Mouse (Mus musculus) embryo, embryonic 10.5 days (tissue): Measurements from ENCODE around the gene Pcbd1.

Source experiments
- DNase-seq: peaks from one replicate; pipeline ENCODE4 v3.0.0-alpha.2; 2015; ENCODE audit warnings: low spot score

The Pcbd1 gene

GRCm38 (mm10) chr10:61089170-61090142 lies at the start of gene Pcbd1:
Gene Pcbd1, plus strand, starts transcription at chr10:61089331.
- peak; percentile 70 for DNase-seq

DNA sequence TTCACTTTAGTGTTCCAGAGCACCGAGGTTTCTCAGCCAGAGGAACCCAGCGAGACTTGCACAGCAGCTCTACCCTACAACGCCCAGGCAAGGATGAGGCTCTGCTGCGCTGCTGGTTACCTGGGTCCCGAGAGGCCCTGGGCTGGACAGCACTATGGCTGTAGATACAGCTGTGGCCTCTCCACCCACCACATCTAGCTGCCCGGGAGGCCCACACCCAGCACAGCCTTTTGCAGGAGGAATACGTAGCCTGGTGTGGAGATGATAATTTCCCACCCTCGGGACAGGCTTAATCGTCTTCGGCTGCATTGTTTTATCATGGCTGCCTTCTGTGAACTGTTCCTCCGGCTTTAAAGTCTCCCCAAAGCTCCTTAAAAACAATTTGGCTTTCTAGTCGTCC lies 49.5 kb upstream of the Pcbd1 start:
- DNase-seq, result no peak

GRCm38 (mm10) chr10:61045081-61045480 lies 44.0 kb upstream of the Pcbd1 start:
- peak; percentile 64 for DNase-seq

DNA sequence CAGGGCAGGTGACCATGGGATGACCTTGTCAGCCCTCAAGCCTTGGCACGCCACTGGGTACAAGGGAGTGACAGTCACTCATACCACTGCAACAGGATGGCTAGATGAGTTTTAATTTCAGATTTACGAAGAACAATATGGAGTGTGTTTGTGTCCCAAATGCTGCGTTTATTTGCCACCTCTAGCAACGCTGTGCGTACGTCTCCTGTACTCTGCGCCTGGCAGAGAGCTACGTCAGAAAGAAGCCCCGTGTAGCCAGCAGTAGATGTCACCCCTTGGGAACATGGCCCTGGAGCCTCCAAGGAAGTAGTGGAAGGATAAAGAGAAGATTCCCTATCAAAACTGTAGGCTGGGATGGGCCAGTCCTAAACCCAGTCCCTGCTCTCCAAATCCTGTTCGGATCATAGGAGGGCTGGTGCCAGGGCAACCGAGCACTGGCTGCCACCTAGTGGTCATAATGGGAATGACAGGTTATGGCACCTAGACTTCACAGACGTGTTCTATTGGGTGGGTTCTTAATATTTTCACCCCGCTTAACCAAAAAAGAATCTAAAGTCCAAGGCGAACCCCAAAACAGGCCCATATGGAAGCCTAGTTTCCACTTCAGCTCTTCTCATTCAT lies 37.0 kb upstream of the Pcbd1 start:
- peak; percentile 87 for DNase-seq

- DNase-seq, result no peak
These were observed 32.5 kb upstream of the Pcbd1 start for GRCm38 (mm10) chr10:61056661-61057060.

DNA sequence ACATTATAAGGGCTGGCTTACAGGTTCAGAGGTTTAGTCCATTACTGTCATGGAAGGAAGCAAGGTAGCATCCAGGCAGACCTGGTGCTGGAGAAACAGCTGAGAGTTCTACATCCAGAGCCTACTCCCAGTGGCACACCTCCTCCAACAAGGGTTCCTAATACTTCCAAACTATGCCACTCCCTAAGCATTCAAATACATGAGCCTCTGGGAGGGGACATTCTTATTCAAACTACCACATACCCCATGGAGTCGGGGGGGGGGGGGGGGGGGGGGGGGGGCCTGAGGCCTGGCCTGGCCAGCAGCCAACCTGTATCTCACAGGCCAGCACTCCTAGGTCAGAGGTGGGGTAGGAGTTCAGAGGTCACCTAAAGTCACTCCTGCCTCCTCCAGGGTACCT lies 30.0 kb upstream of the Pcbd1 start:
- DNase-seq, result no peak

DNA sequence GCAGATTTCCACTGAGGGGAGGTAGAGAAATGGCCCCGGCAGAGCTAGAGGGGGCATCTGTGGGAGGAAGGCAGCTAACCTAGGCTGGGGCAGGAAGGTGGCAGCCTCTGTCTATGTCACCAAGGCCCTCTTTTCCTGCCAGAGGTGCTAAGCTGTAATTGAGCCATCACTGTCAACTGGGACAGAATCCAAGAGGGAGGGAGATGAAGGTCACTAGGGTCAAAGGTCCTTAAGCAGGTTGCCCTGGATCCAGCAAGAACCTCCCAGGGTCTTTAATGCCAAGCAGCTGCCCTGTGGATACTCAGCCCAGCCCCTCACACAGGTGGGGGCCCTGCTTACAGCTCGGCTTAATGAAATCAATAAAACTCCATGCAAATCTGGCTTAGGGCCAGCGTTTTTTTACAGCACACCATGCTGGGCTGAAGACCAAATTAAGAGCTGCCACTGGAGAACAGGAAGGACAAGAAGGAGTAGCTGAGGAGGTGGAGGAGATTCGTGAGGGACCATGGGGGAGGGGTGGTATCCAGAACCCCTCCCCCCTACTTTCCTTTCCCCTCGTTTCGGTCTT lies 29.5 kb upstream of the Pcbd1 start:
- DNase-seq, result peak; percentile 35

DNA sequence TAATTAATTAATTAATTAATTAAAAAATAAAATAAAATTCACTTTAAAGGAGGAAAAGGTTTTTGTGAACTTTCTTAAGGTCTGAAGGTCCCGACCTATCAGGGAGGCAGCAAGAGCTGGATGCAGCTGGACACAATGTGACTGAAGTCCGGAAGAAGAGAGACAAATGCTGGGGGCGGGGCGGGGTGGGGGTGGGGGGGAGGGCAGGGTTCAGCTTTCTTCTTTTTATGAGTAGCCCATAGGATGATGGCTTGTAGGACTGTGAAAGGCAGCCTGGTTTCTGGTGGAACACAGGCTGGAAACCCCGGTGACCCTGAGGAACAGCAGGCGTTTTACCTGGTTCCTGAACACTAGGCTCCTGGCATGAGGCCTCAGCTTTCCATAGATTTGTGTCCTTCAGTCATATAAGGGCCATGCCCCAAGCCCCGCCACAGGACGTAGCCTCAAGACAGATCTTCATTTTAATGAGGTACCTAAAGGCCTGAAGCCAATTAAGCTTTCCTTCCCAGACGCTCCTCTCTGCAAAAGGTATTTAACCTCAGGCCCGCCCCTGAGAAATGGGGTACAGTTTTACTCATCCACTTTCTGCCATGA lies 25.8 kb upstream of the Pcbd1 start:
- DNase-seq, result no peak

DNA sequence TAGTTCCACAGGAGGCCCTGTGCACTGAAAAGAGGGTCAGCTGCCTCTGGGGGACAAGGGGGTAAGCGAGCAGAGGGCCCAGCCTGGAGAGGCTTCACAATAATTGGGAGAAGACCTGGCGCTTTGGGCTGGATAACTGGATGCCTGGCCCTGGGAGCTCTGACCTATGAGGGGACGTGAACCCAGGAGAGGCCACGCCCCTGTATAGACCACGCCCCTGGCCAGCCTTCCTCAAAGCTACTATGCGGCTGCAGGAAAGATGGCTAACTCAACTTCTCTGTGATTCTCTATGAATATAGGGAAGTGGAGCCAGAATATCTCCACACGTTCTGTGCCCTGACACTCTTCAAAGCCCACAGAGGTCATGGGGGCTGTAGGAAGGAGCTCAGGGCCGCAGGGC lies 24.5 kb upstream of the Pcbd1 start:
- peak; percentile 91 for DNase-seq

GRCm38 (mm10) chr10:61065287-61066005 lies 23.7 kb upstream of the Pcbd1 start:
- peak; percentile 39 for DNase-seq

- peak; percentile 89 for DNase-seq
These were observed 20.5 kb upstream of the Pcbd1 start for GRCm38 (mm10) chr10:61068436-61069192.

DNA sequence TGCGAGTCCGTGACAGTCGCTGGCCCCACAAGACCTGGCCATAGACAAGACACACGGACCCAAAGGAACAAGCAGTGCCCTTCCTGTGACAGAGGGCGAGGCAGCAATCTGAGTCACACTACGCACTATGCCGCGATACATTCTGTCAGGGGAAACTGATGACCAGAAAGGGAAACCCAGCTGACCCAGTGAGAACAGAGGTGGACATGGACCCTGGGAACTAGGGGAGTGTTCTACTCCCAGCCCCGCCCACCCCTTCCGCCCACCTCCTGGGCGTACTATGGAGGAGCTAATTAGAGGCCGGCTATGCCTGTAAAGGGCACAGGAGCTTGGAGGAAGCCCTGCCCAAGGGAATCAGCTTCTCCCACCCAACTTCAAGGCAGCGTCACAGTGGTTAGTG lies 19.9 kb upstream of the Pcbd1 start:
- DNase-seq, result peak; percentile 57

GRCm38 (mm10) chr10:61072324-61072723 lies 16.8 kb upstream of the Pcbd1 start:
- DNase-seq, result peak; percentile 73

DNA sequence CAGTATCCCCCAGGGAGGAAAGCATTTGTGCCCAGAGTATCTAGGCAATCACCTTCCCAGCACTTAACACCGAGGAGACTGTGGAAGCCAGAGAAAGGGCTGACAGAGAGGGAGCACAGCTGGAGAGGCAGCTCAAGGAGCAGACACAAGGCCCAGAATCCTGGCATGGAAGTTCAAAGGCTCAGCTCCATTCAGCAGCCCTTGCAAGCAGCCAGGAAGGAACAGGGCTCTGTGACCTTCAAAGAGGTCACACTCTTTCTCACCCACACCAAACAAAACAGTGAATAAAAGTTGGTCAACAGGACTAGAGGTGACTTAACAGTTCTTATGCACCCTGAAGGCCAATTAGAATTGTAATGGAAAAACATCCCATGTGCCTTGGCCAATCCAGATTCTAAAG lies 14.5 kb upstream of the Pcbd1 start:
- no peak for DNase-seq

DNA sequence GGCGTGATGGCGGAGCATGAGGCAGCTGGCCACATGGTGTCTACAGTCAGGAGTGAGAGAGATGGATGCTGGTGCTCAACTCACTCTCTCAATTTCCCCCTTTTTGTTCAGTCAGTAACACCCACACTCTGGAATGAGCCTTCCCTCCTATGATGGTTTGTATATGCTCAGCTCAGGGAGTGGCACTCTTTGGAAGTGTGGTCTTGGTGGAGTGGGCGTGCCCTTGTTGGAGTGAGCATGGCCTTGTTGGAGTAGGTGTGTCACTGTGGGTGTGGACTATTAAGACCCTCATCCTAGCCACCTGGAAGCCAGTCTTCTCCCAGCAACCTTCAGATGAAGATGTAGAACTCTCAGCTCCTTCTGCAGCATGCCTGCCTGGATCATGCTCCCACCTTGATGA lies 13.5 kb upstream of the Pcbd1 start:
- no peak for DNase-seq

GRCm38 (mm10) chr10:61080227-61080930 lies 8.8 kb upstream of the Pcbd1 start:
- DNase-seq, result peak; percentile 94

GRCm38 (mm10) chr10:61080931-61081255 lies 8.2 kb upstream of the Pcbd1 start:
- no peak for DNase-seq

DNA sequence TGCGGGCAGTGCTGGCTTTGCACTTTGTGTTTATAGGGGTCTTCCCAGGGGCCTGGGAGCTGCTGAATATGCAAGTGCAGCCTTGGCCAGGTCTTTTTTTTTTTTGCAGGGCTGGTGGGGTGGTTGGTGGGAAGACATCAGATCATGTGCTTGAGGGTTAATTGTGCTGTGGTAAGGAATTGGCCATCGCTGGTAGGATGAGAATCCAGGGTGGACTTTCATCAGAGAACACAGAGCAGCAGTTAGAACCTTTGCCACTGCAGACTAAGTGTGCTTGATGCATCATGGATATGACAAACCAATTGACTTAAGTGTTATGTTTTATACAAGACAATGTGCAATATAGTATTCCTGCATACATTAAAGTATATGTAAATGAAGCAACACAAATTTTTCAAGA lies 3.8 kb upstream of the Pcbd1 start:
- no peak for DNase-seq

DNA sequence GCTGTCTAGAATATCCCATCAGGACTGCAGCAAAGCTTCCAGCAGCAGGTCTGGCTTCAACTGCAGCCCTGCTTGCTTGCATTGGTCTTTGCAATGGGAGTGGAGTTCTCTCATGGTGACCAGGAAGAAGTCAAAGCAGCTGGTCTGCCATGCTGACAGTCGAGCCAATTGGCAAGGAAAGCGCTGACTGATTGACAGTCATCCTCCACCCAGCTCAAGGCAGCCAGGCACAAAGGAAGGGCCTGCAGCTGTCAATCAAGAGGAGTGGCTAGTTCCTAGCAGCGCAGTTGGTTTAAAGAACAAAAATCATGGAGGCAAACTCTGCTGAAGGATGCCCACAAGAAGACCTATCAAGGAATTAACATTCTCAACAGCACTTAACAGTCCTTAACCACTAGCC lies 2.6 kb upstream of the Pcbd1 start:
- DNase-seq, result peak; percentile 10

DNA sequence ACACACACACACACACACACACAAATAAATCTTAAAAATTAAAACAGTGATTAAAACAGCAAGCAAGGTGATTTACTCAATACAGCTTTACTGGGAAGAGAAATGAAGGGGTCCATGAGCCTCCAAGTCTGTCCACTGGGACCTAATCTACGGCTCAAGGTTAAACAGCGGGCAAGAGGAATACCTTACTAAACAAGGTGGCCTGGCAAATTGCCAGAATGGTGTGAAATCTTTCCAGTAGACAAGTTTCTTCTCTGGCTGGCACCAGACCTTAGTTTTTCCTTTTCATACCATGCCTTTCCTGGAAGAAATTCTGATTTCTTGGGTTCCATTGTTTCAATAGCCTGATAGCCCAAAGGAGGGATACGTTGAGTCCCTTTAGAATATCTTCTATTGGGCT lies 663 bp upstream of the Pcbd1 start:
- no peak for DNase-seq

- no peak for DNase-seq
These were observed 2.7 kb downstream of the Pcbd1 start for GRCm38 (mm10) chr10:61091866-61092265.
